Mouse (Mus musculus): ENCODE measurements around the gene Ap5s1. TPM values are rescaled to one million over a fixed set of nuclear protein-coding genes. Genes with fewer than 3 reads are reported as not detected.

The Ap5s1 gene
- polyA plus RNA-seq, 1 experiment from 2014 or later = 25.1 TPM

- peak overlapping the region; percentile 70; the same call in 1 of the 2 replicates for H3K27ac ChIP-seq (replicated peaks; ENCODE audit: low read depth, low read length)
- peaks cover 34% of the 10 kb centered on the region for H3K36me3 ChIP-seq (ENCODE audit: control insufficient read depth, insufficient read depth, low read length)
- peak overlapping the region; percentile 8; the same call in 1 of the 2 replicates for H3K9ac ChIP-seq (ENCODE audit: low read depth, low read length)
- 45% methylated on average over 5 of the region's 5 CpGs for WGBS
- H3K4me2 ChIP-seq (ENCODE audit: low read depth, low read length) = no peak overlapping the region
- peaks cover 30% of the 10 kb centered on the region for H3K4me1 ChIP-seq (ENCODE audit: control insufficient read depth, insufficient read depth, low read length)
- peak; percentile 67 for DNase-seq (ENCODE audit: low spot score)
- no peak overlapping the region for H3K4me3 ChIP-seq (ENCODE audit: low read depth, low read length)
- no peak for ATAC-seq (ENCODE audit: low read depth)
- H3K27me3 ChIP-seq (replicated peaks; ENCODE audit: control insufficient read depth, insufficient read depth, low read length) = no peaks in the 10 kb centered on the region
- H3K9me3 ChIP-seq (ENCODE audit: control insufficient read depth, low read length) = no peaks in the 10 kb centered on the region
These were observed 17.2 kb upstream of the Ap5s1 start for GRCm38 (mm10) chr2:131189521-131190309.

- peak; percentile 46 for ATAC-seq (ENCODE audit: low read depth)
- Histone ChIP-seq H3K36me3 (ENCODE audit: control insufficient read depth, insufficient read depth, low read length) (peaks cover 41% of the 10 kb centered on the region), H3K4me2 (ENCODE audit: low read depth, low read length) (no peak overlapping the region)
These were observed 16.4 kb upstream of the Ap5s1 start for GRCm38 (mm10) chr2:131190344-131191004.

GRCm38 (mm10) chr2:131191005-131191390 is 15.9 kb upstream of the Ap5s1 start:
- Histone ChIP-seq H3K27me3 (replicated peaks; ENCODE audit: control insufficient read depth, insufficient read depth, low read length) (no peaks in the 10 kb centered on the region), H3K9me3 (ENCODE audit: control insufficient read depth, low read length) (no peaks in the 10 kb centered on the region), H3K36me3 (ENCODE audit: control insufficient read depth, insufficient read depth, low read length) (peaks cover 46% of the 10 kb centered on the region), H3K4me1 (ENCODE audit: control insufficient read depth, insufficient read depth, low read length) (peaks cover 30% of the 10 kb centered on the region), H3K27ac (replicated peaks; ENCODE audit: low read depth, low read length) (no peak overlapping the region; the same call in 1 of the 2 replicates), H3K4me3 (ENCODE audit: low read depth, low read length) (no peak overlapping the region), H3K9ac (ENCODE audit: low read depth, low read length) (peak overlapping the region; percentile 25; the same call in 1 of the 2 replicates), H3K4me2 (ENCODE audit: low read depth, low read length) (no peak overlapping the region)
- DNase-seq (ENCODE audit: low spot score) (no peak), ATAC-seq (ENCODE audit: low read depth) (no peak)
- WGBS = 76% methylated on average over 7 of the region's 7 CpGs

More at GRCm38 (mm10) chr2:131190344-131191004, 16.4 kb upstream of the Ap5s1 start:
- WGBS = 18% methylated on average over 10 of the region's 10 CpGs
- Histone ChIP-seq H3K9ac (ENCODE audit: low read depth, low read length) (peak overlapping the region; percentile 25), H3K9me3 (ENCODE audit: control insufficient read depth, low read length) (no peaks in the 10 kb centered on the region), H3K4me3 (ENCODE audit: low read depth, low read length) (no peak overlapping the region), H3K27me3 (replicated peaks; ENCODE audit: control insufficient read depth, insufficient read depth, low read length) (no peaks in the 10 kb centered on the region), H3K4me1 (ENCODE audit: control insufficient read depth, insufficient read depth, low read length) (peaks cover 30% of the 10 kb centered on the region), H3K27ac (replicated peaks; ENCODE audit: low read depth, low read length) (peak overlapping the region; percentile 70)
- DNase-seq (ENCODE audit: low spot score) = peak; percentile 82

GRCm38 (mm10) chr2:131196606-131197316 is 10.1 kb upstream of the Ap5s1 start:
- Histone ChIP-seq H3K4me3 (ENCODE audit: low read depth, low read length) (no peak overlapping the region), H3K4me2 (ENCODE audit: low read depth, low read length) (no peak overlapping the region), H3K27ac (replicated peaks; ENCODE audit: low read depth, low read length) (no peak overlapping the region), H3K4me1 (ENCODE audit: control insufficient read depth, insufficient read depth, low read length) (no peaks in the 10 kb centered on the region), H3K9me3 (ENCODE audit: control insufficient read depth, low read length) (no peaks in the 10 kb centered on the region), H3K36me3 (ENCODE audit: control insufficient read depth, insufficient read depth, low read length) (peaks cover 61% of the 10 kb centered on the region), H3K27me3 (replicated peaks; ENCODE audit: control insufficient read depth, insufficient read depth, low read length) (no peaks in the 10 kb centered on the region), H3K9ac (ENCODE audit: low read depth, low read length) (no peak overlapping the region)
- no peak for DNase-seq (ENCODE audit: low spot score)
- 89% methylated on average over 16 of the region's 16 CpGs for WGBS
- no peak for ATAC-seq (ENCODE audit: low read depth)

- Histone ChIP-seq H3K4me2 (ENCODE audit: low read depth, low read length) (no peak overlapping the region), H3K27ac (replicated peaks; ENCODE audit: low read depth, low read length) (no peak overlapping the region), H3K27me3 (replicated peaks; ENCODE audit: control insufficient read depth, insufficient read depth, low read length) (no peaks in the 10 kb centered on the region), H3K4me3 (ENCODE audit: low read depth, low read length) (no peak overlapping the region), H3K36me3 (ENCODE audit: control insufficient read depth, insufficient read depth, low read length) (peaks cover 23% of the 10 kb centered on the region), H3K9ac (ENCODE audit: low read depth, low read length) (no peak overlapping the region), H3K4me1 (ENCODE audit: control insufficient read depth, insufficient read depth, low read length) (peaks cover 14% of the 10 kb centered on the region), H3K9me3 (ENCODE audit: control insufficient read depth, low read length) (no peaks in the 10 kb centered on the region)
- WGBS = 72% methylated on average over 2 of the region's 2 CpGs
- ATAC-seq (ENCODE audit: low read depth) = no peak
- DNase-seq (ENCODE audit: low spot score) = no peak
These were observed 6.2 kb upstream of the Ap5s1 start for GRCm38 (mm10) chr2:131200710-131201109.

DNA sequence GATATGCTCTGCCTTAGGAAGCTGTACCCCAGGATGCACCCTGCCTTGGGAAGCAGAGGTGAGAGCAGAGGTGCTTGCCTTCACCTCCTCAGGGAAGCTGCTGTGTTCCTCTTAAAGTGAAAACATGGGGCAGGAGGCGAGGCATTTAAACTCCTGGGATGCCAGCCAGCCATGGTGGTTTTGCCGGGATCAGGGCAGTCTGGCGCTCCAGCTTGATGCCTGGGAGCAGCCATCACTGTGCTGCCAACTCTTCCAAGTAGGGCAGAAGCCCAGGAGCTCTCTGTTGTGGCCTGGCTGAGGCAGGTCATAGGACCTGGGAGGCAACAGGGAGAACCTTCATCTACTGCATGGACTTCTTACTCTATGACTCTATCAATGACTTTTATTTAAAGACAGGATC is 5.6 kb upstream of the Ap5s1 start:
- H3K4me1 ChIP-seq (ENCODE audit: control insufficient read depth, insufficient read depth, low read length) = peaks cover 14% of the 10 kb centered on the region
- DNase-seq (ENCODE audit: low spot score) (no peak), ATAC-seq (ENCODE audit: low read depth) (no peak)
- H3K27ac ChIP-seq (replicated peaks; ENCODE audit: low read depth, low read length) = no peak overlapping the region
- WGBS = 79% methylated on average over 3 of the region's 3 CpGs
- no peak overlapping the region for H3K9ac ChIP-seq (ENCODE audit: low read depth, low read length)
- no peaks in the 10 kb centered on the region for H3K27me3 ChIP-seq (replicated peaks; ENCODE audit: control insufficient read depth, insufficient read depth, low read length)
- H3K4me3 ChIP-seq (ENCODE audit: low read depth, low read length) = no peak overlapping the region
- H3K36me3 ChIP-seq (ENCODE audit: control insufficient read depth, insufficient read depth, low read length) = peaks cover 18% of the 10 kb centered on the region
- no peak overlapping the region for H3K4me2 ChIP-seq (ENCODE audit: low read depth, low read length)
- H3K9me3 ChIP-seq (ENCODE audit: control insufficient read depth, low read length) = no peaks in the 10 kb centered on the region

- H3K27me3 ChIP-seq (replicated peaks; ENCODE audit: control insufficient read depth, insufficient read depth, low read length) = no peaks in the 10 kb centered on the region
- DNase-seq (ENCODE audit: low spot score) (peak; percentile 15), ATAC-seq (ENCODE audit: low read depth) (0 out of 2 replicates have a peak, but pooled peaks have one; percentile 1)
- peaks cover 14% of the 10 kb centered on the region for H3K4me1 ChIP-seq (ENCODE audit: control insufficient read depth, insufficient read depth, low read length)
- H3K4me2 ChIP-seq (ENCODE audit: low read depth, low read length) = no peak overlapping the region
- H3K4me3 ChIP-seq (ENCODE audit: low read depth, low read length) = no peak overlapping the region
- H3K27ac ChIP-seq (replicated peaks; ENCODE audit: low read depth, low read length) = peak overlapping the region; percentile 80
- 71% methylated on average over 6 of the region's 6 CpGs for WGBS
- no peaks in the 10 kb centered on the region for H3K9me3 ChIP-seq (ENCODE audit: control insufficient read depth, low read length)
- H3K36me3 ChIP-seq (ENCODE audit: control insufficient read depth, insufficient read depth, low read length) = 0 out of 2 replicates have a peak, but pooled peaks cover 4% of the 10 kb centered on the region
- 0 out of 2 replicates have a peak overlapping the region, but pooled peaks have one; percentile 8 for H3K9ac ChIP-seq (ENCODE audit: low read depth, low read length)
These were observed 3.0 kb upstream of the Ap5s1 start for GRCm38 (mm10) chr2:131203816-131204409.

- Histone ChIP-seq H3K4me3 (ENCODE audit: low read depth, low read length) (no peak overlapping the region), H3K27me3 (replicated peaks; ENCODE audit: control insufficient read depth, insufficient read depth, low read length) (no peaks in the 10 kb centered on the region), H3K9ac (ENCODE audit: low read depth, low read length) (0 out of 2 replicates have a peak overlapping the region, but pooled peaks have one; percentile 9), H3K27ac (replicated peaks; ENCODE audit: low read depth, low read length) (peak overlapping the region; percentile 80), H3K4me1 (ENCODE audit: control insufficient read depth, insufficient read depth, low read length) (peaks cover 16% of the 10 kb centered on the region), H3K9me3 (ENCODE audit: control insufficient read depth, low read length) (no peaks in the 10 kb centered on the region), H3K36me3 (ENCODE audit: control insufficient read depth, insufficient read depth, low read length) (0 out of 2 replicates have a peak, but pooled peaks cover 4% of the 10 kb centered on the region), H3K4me2 (ENCODE audit: low read depth, low read length) (peak overlapping the region; percentile 23)
- DNase-seq (ENCODE audit: low spot score) (peak; percentile 96), ATAC-seq (ENCODE audit: low read depth) (peak; percentile 89)
- WGBS = 25% methylated on average over 7 of the region's 7 CpGs
These were observed 2.4 kb upstream of the Ap5s1 start for GRCm38 (mm10) chr2:131204410-131204981.

Data from embryonic facial prominence, embryonic 14.5 days (tissue).